Mouse (Mus musculus) liver, postnatal 0 days (tissue): Measurements from ENCODE around the gene Cpxm2.

ENCODE experiments used
- CTCF ChIP-seq: sonication (generic); IDR thresholded peaks from 2 replicates; pipeline ENCODE4 v1.5.1; 2016; ENCODE audit warnings: antibody characterized with exemption, low read depth
- EP300 ChIP-seq: IDR thresholded peaks from 2 replicates; pipeline ENCODE4 v1.6.1; 2016; ENCODE audit warnings: antibody characterized with exemption, low read depth, mild to moderate bottlenecking

- no peak for TF ChIP-seq CTCF
- no peak for TF ChIP-seq EP300
Measured at GRCm38 (mm10) chr7:132198806-132199205, 44.3 kb upstream of the Cpxm2 start.
